Mouse (Mus musculus): ENCODE data around the gene Adamtsl3. TPM values are rescaled to one million over a fixed set of nuclear protein-coding genes. Genes with fewer than 3 reads are reported as not detected.

The Adamtsl3 gene
- total and polyA plus RNA-seq, 3 experiments = 2.0 to 9.2 (median 6.2) TPM

DNA sequence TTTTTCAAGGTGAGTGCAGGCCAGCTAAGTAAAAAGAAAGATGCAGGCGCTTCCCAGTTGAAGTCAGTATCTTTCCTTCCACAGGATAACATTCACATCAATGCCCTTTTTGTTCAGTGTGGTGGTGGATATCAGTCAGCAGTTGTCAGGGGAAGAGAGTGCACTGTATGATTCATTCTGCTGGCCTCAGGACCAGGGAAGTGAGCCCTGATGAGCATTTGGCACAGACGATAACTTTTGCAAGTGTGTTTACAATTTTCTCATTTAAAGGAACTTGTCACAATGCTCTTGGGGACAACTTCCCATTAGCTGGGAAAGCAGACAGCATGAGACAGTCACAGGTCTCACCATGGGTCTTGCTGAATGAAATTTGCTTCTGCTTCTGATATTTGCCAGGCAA lies 122.9 kb downstream of the Adamtsl3 start:
- Histone ChIP-seq H3K27me3 (ENCODE audit: control insufficient read depth, insufficient read depth, low read length) (no peaks in the 10 kb centered on the region), H3K9ac (ENCODE audit: low read depth, low read length) (no peak overlapping the region), H3K36me3 (ENCODE audit: control insufficient read depth, insufficient read depth, low read length) (no peaks in the 10 kb centered on the region), H3K79me2 (replicated peaks; ENCODE audit: control insufficient read depth, insufficient read depth, low read length) (no peaks in the 10 kb centered on the region), H3K27ac (no peak overlapping the region; the same call in 1 of the 2 replicates), H3K4me3 (no peak overlapping the region), H3K4me1 (ENCODE audit: control insufficient read depth, insufficient read depth, low read length) (peaks cover 7% of the 10 kb centered on the region)
- intact Hi-C loops (cut with DNase I) = loop anchor here (5.0 kb wide), 1 partner anchor 121 kb away; the partner anchor contains the start of gene Adamtsl3
- 16% methylated on average over 2 of the region's 2 CpGs for WGBS
- TF ChIP-seq POLR2A (IDR thresholded peaks at IDR 0.05; ENCODE audit: insufficient read depth, low read depth, low read length) (no peak), CTCF (IDR thresholded peaks at IDR 0.05) (no peak), EP300 (IDR thresholded peaks at IDR 0.05; ENCODE audit: insufficient read depth, low read depth, low read length) (no peak)
- DNase-seq = peak in 1 of 2 experiments; percentile 40

DNA sequence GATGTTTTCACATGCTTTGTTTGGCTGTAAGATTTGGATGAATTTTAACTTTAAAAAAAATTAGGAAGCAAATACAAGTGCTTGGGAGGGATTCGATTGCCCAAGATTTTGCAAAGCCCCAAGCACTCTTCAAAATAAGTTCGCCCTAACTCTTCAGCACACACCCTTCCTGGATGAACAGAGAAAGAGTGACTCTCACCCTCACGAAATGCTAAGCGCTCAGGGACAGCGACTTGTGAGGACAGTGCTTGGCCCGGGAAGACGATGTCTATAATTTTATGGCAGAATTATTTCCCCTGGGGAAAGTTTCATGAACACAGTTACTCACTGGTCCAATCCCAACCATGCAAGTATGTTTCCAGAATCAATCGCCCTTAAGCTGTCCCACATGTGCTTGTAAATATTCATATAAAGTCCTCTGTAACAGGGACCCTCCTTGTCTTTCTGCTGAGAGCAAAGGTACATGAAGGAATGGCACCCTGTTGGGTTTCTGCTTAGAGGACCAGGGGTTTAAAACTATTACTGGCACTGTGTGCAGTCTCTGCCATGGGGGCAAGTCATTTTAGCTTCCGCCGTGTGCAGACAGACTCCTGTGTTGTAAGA lies 127.5 kb downstream of the Adamtsl3 start:
- Histone ChIP-seq H3K4me1 (ENCODE audit: control insufficient read depth, insufficient read depth, low read length) (peaks cover 4% of the 10 kb centered on the region), H3K27ac (no peak overlapping the region; the same call in 1 of the 2 replicates), H3K79me2 (replicated peaks; ENCODE audit: control insufficient read depth, insufficient read depth, low read length) (no peaks in the 10 kb centered on the region), H3K27me3 (ENCODE audit: control insufficient read depth, insufficient read depth, low read length) (no peaks in the 10 kb centered on the region), H3K36me3 (ENCODE audit: control insufficient read depth, insufficient read depth, low read length) (no peaks in the 10 kb centered on the region), H3K4me3 (no peak overlapping the region), H3K9ac (ENCODE audit: low read depth, low read length) (no peak overlapping the region)
- WGBS = 80% methylated on average over 10 of the region's 10 CpGs
- intact Hi-C loops (cut with DNase I) = no loop called here
- TF ChIP-seq CTCF (IDR thresholded peaks at IDR 0.05) = no peak
- TF ChIP-seq POLR2A (IDR thresholded peaks at IDR 0.05; ENCODE audit: insufficient read depth, low read depth, low read length) = no peak
- TF ChIP-seq EP300 (IDR thresholded peaks at IDR 0.05; ENCODE audit: insufficient read depth, low read depth, low read length) = no peak
- peak in 1 of 2 experiments; percentile 14 for DNase-seq

DNA sequence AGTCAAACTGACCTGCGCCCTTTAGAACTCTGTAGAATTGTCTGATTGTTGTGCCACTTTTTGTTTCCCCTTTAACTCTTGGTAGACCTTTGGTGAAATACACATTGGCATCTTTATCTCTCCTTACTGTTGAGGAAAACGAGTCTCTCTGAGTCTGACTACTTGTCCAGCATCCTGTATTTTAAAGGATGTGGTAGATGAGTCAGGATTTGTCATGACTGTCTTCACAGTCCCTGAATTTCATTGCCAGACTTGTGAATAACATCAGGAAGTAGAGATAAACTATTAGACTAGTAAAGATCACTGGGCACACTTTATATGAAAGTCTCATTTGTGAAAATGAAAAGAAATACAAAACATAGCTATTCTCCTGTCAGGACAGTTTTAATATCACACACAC lies 128.9 kb downstream of the Adamtsl3 start:
- Histone ChIP-seq H3K4me1 (ENCODE audit: control insufficient read depth, insufficient read depth, low read length) (no peaks in the 10 kb centered on the region), H3K27ac (no peak overlapping the region), H3K27me3 (ENCODE audit: control insufficient read depth, insufficient read depth, low read length) (no peaks in the 10 kb centered on the region), H3K36me3 (ENCODE audit: control insufficient read depth, insufficient read depth, low read length) (no peaks in the 10 kb centered on the region), H3K4me3 (no peak overlapping the region), H3K9ac (ENCODE audit: low read depth, low read length) (no peak overlapping the region), H3K79me2 (replicated peaks; ENCODE audit: control insufficient read depth, insufficient read depth, low read length) (no peaks in the 10 kb centered on the region)
- TF ChIP-seq POLR2A (IDR thresholded peaks at IDR 0.05; ENCODE audit: insufficient read depth, low read depth, low read length) = no peak
- no peak for TF ChIP-seq CTCF (IDR thresholded peaks at IDR 0.05)
- TF ChIP-seq EP300 (IDR thresholded peaks at IDR 0.05; ENCODE audit: insufficient read depth, low read depth, low read length) = no peak
- intact Hi-C loops (cut with DNase I) = no loop called here
- WGBS = 59% methylated on average over 2 of the region's 2 CpGs
- no peak for DNase-seq

DNA sequence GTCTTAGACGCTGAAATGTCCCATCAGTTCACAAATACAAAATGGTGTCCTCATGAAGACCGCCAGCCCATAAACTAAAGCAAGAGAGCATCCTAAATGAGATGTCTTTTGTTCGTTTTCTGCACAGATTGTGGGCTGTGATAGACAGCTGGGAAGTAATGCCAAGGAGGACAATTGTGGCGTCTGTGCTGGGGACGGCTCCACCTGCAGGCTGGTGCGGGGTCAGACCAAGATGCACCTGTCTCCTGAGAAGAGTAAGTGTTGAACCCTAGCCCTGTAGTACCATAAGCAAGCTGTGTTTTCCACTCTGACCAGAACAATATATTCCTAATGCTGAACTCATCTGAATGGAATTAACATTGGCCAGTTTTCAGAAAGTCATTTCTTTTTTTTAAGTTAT lies 129.9 kb downstream of the Adamtsl3 start:
- intact Hi-C loops (cut with DNase I) = no loop called here
- no peak overlapping the region for H3K27ac ChIP-seq
- WGBS = 74% methylated on average over 6 of the region's 6 CpGs
- DNase-seq = no peak
- H3K27me3 ChIP-seq (ENCODE audit: control insufficient read depth, insufficient read depth, low read length) = no peaks in the 10 kb centered on the region
- H3K4me1 ChIP-seq (ENCODE audit: control insufficient read depth, insufficient read depth, low read length) = no peaks in the 10 kb centered on the region
- no peaks in the 10 kb centered on the region for H3K79me2 ChIP-seq (replicated peaks; ENCODE audit: control insufficient read depth, insufficient read depth, low read length)
- peak; percentile 40 for TF ChIP-seq CTCF (IDR thresholded peaks at IDR 0.05)
- TF ChIP-seq EP300 (IDR thresholded peaks at IDR 0.05; ENCODE audit: insufficient read depth, low read depth, low read length) = no peak
- no peak for TF ChIP-seq POLR2A (IDR thresholded peaks at IDR 0.05; ENCODE audit: insufficient read depth, low read depth, low read length)
- H3K9ac ChIP-seq (ENCODE audit: low read depth, low read length) = no peak overlapping the region
- H3K4me3 ChIP-seq = no peak overlapping the region
- no peaks in the 10 kb centered on the region for H3K36me3 ChIP-seq (ENCODE audit: control insufficient read depth, insufficient read depth, low read length)

DNA sequence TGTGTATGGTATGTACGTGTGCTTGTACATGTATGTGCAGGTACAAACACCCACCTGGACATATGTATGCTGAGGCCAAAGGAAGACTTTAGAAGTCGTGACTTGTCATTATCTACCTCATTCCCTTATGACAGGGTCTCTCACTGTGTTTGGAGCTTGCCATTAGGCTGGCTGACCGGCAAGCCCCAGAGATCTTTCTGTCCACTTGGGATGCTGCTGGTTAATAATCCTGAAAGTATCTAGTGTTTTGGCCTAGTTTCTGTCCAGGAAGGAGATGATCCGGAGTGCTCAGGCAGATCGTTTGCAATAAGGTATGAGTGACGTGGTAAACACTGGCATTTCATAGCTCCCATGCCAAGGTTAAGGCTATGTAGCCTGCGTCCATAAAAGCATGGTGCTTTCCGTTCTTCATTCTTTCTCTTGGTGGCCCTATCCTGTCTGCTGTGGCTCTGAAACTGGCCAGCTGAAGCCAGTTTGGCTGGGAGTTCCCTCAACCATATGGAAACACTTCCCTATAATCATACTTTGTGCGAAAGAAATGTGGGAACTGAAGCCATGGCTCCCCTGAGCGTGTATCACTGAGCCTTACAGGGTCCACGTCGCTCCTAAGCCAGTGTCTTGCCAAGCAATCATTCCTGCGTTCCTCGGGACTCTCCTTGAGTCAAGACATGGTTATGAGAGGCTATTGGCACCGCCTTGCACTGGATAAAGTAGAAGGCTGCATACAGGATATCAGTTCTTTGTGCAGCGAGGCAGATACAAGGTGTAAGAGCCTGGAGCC lies 141.1 kb downstream of the Adamtsl3 start:
- no peak overlapping the region for H3K4me3 ChIP-seq
- no peaks in the 10 kb centered on the region for H3K79me2 ChIP-seq (replicated peaks; ENCODE audit: control insufficient read depth, insufficient read depth, low read length)
- H3K27me3 ChIP-seq (ENCODE audit: control insufficient read depth, insufficient read depth, low read length) = no peaks in the 10 kb centered on the region
- peaks cover 4% of the 10 kb centered on the region; the same call in 1 of the 2 replicates for H3K4me1 ChIP-seq (ENCODE audit: control insufficient read depth, insufficient read depth, low read length)
- no peak for DNase-seq
- no peak overlapping the region for H3K9ac ChIP-seq (ENCODE audit: low read depth, low read length)
- H3K27ac ChIP-seq = no peak overlapping the region
- 76% methylated on average over 16 of the region's 16 CpGs for WGBS
- no peak for TF ChIP-seq EP300 (IDR thresholded peaks at IDR 0.05; ENCODE audit: insufficient read depth, low read depth, low read length)
- TF ChIP-seq POLR2A (IDR thresholded peaks at IDR 0.05; ENCODE audit: insufficient read depth, low read depth, low read length) = no peak
- TF ChIP-seq CTCF (IDR thresholded peaks at IDR 0.05) = no peak
- intact Hi-C loops (cut with DNase I) = no loop called here
- no peaks in the 10 kb centered on the region for H3K36me3 ChIP-seq (ENCODE audit: control insufficient read depth, insufficient read depth, low read length)

DNA sequence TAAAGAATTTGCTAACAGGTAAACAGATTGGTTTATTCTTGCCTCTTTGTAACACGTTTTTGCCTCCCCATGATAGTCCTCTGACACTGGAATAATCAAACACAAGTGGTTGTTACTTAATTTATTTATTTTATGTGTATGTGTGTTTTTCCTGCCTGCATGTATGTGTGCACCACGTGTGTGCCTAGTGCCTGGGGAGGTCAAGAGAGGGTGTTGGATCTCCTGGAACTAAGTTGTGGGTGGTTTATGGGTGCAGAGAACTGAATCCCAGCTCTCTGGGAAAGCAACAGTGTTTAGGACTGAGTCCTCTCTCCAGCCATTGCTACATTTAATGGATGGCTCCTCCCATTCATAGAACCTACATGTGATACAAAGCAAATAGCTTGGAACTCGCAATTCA lies 143.0 kb downstream of the Adamtsl3 start:
- Histone ChIP-seq H3K4me3 (no peak overlapping the region), H3K36me3 (ENCODE audit: control insufficient read depth, insufficient read depth, low read length) (no peaks in the 10 kb centered on the region), H3K27ac (no peak overlapping the region), H3K79me2 (replicated peaks; ENCODE audit: control insufficient read depth, insufficient read depth, low read length) (no peaks in the 10 kb centered on the region), H3K4me1 (ENCODE audit: control insufficient read depth, insufficient read depth, low read length) (peaks cover 4% of the 10 kb centered on the region; the same call in 1 of the 2 replicates), H3K27me3 (ENCODE audit: control insufficient read depth, insufficient read depth, low read length) (no peaks in the 10 kb centered on the region), H3K9ac (ENCODE audit: low read depth, low read length) (no peak overlapping the region)
- DNase-seq = no peak
- no peak for TF ChIP-seq EP300 (IDR thresholded peaks at IDR 0.05; ENCODE audit: insufficient read depth, low read depth, low read length)
- no peak for TF ChIP-seq CTCF (IDR thresholded peaks at IDR 0.05)
- no peak for TF ChIP-seq POLR2A (IDR thresholded peaks at IDR 0.05; ENCODE audit: insufficient read depth, low read depth, low read length)
- intact Hi-C loops (cut with DNase I) = no loop called here
- 78% methylated on average over 3 of the region's 3 CpGs for WGBS

All from heart, adult 2 months (tissue).